40 mouse cellular contexts compared by ENCODE assay signal in the genomic region with DNA sequence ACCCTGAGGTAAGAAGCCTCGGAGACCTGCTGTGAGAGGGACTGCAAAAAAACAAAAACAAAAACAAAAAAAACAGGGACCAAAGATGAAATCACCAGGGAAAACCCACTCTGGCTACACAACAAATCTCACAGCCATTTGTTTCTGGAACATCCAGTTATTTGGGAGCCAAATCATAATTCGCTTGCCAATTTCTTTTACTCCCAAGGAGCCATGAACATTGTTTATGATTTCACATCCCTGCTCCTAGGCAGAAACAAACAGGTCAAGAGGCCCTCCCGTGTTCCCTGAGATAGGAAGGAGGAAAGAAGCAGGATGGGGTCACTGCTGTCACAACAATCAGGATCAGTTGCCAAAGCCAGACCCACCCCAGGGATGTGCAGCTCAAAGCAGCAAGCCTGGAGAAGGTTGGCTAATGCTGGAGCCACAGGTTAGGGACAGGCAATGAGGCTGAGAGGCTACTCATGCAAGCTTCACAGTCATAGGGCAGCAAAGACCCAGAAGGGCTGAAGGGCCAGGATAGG. TPM values are rescaled to one million over a fixed set of nuclear protein-coding genes. Genes with fewer than 3 reads are reported as not detected.
A peak's percentile ranks its signal among the peaks of the same experiment; 100 is the strongest.
DNase-seq lines count a peak whose midpoint lies in the region; ATAC-seq and TF ChIP-seq lines count a peak whose summit lies in the region.
"Had no signal": no experiment of that assay in that cellular context is flagged by ENCODE, and none has a peak within 500 bp of the region (broad histone marks: within the 10 kb centered on the region; RNA-seq: fewer than 3 reads in every experiment).

No protein-coding gene starts in this region.

- no peaks in the 10 kb centered on the region for H3K27me3 ChIP-seq in stomach, postnatal 0 days (ENCODE audit: control insufficient read depth, insufficient read depth, low read length)
- H3K27me3 ChIP-seq: embryonic facial prominence, embryonic 15.5 days; forebrain, embryonic 12.5 days; hindbrain, embryonic 15.5 days; kidney, embryonic 15.5 days; limb, embryonic 13.5 days; midbrain, embryonic 13.5 days; neural tube, embryonic 13.5 days; Patski had no signal

- DNase-seq in heart, adult 11 months: peak; percentile 95
- DNase-seq in heart, postnatal 25 days (ENCODE audit: low spot score): no peak
- peak in 1 of 2 experiments; percentile 32 for DNase-seq in layer of hippocampus, adult 2 months (ENCODE audit: low spot score in 2 of 2)
- no peak for DNase-seq in layer of hippocampus, postnatal 10 days (ENCODE audit: low spot score in 2 of 2)
- DNase-seq in brain, adult 2 months (ENCODE audit: low read depth, low spot score): peak; percentile 23
- no peak for DNase-seq in stomach, postnatal 0 days (ENCODE audit: low spot score)
- no peak for DNase-seq in yolk sac, embryonic 10.5 days (ENCODE audit: low spot score)
- DNase-seq: adrenal gland, postnatal 14 days; cerebellum, adult 2 months; cerebellum, postnatal 25 days; forebrain, postnatal 0 days; gastrocnemius, postnatal 10 days; kidney, adult 11 months; kidney, postnatal 25 days; lung, postnatal 4 days; right cerebral cortex, adult 18-20 months; thymus, postnatal 14 days had no signal

- no peak overlapping the region for H3K4me3 ChIP-seq in layer of hippocampus, adult 2 months
- no peak overlapping the region for H3K4me3 ChIP-seq in stomach, postnatal 0 days (ENCODE audit: low read depth, low read length)
- H3K4me3 ChIP-seq: embryonic facial prominence, embryonic 10.5 days; embryonic facial prominence, embryonic 15.5 days; forebrain, embryonic 12.5 days; hindbrain, embryonic 10.5 days; hindbrain, embryonic 15.5 days; kidney, embryonic 15.5 days; limb, embryonic 13.5 days; megakaryocyte, embryonic 14.5 days; midbrain, embryonic 13.5 days; neural tube, embryonic 13.5 days had no signal

- ATAC-seq in stomach, postnatal 0 days (ENCODE audit: low FRiP score, low TSS enrichment): no peak
- ATAC-seq: forebrain, postnatal 0 days; inflammation-experienced regulatory T-cells, adult 6 months; midbrain, embryonic 13.5 days; Patski had no signal

- intact Hi-C loops in heart, postnatal 25 days (cut with DNase I): loop anchor here (5.0 kb wide), 1 partner anchor 49 kb away; no protein-coding TSS in a partner anchor

- peak overlapping the region; percentile 51; the same call in 1 of the 2 replicates for H3K27ac ChIP-seq in layer of hippocampus, adult 2 months
- peak overlapping the region; percentile 30; the same call in 1 of the 2 replicates for H3K27ac ChIP-seq in stomach, postnatal 0 days (replicated peaks)
- H3K27ac ChIP-seq: embryonic facial prominence, embryonic 10.5 days; embryonic facial prominence, embryonic 15.5 days; forebrain, embryonic 12.5 days; hindbrain, embryonic 10.5 days; hindbrain, embryonic 15.5 days; kidney, embryonic 15.5 days; limb, embryonic 13.5 days; midbrain, embryonic 13.5 days; neural tube, embryonic 13.5 days had no signal

- no peak overlapping the region for H3K9ac ChIP-seq in stomach, postnatal 0 days (ENCODE audit: low read length)
- H3K9ac ChIP-seq: embryonic facial prominence, embryonic 15.5 days; forebrain, embryonic 12.5 days; forebrain, postnatal 0 days; hindbrain, embryonic 15.5 days; kidney, embryonic 15.5 days; limb, embryonic 13.5 days; midbrain, embryonic 13.5 days; neural tube, embryonic 13.5 days had no signal

- peaks cover 7% of the 10 kb centered on the region for H3K4me1 ChIP-seq in stomach, postnatal 0 days (replicated peaks; ENCODE audit: control insufficient read depth, insufficient read depth)
- H3K4me1 ChIP-seq: megakaryocyte, embryonic 14.5 days had no signal

- WGBS in stomach, postnatal 0 days: 61% methylated on average over 3 of the region's 3 CpGs

- no peak for TF ChIP-seq EP300 in stomach, postnatal 0 days (optimal IDR thresholded peaks at IDR 0.05)

- H3K9me3 ChIP-seq in stomach, postnatal 0 days (ENCODE audit: control insufficient read depth, low read length): no peaks in the 10 kb centered on the region
- H3K9me3 ChIP-seq: embryonic facial prominence, embryonic 10.5 days; embryonic facial prominence, embryonic 15.5 days; forebrain, embryonic 12.5 days; hindbrain, embryonic 10.5 days; hindbrain, embryonic 15.5 days; kidney, embryonic 15.5 days; limb, embryonic 13.5 days; megakaryocyte, embryonic 14.5 days; midbrain, embryonic 13.5 days; neural tube, embryonic 13.5 days had no signal

- TF ChIP-seq CTCF in layer of hippocampus, adult 2 months (conservative IDR thresholded peaks at IDR 0.05): no peak
- TF ChIP-seq CTCF in stomach, postnatal 0 days (IDR thresholded peaks at IDR 0.05; ENCODE audit: low read depth): no peak

- no peak overlapping the region for H3K4me2 ChIP-seq in stomach, postnatal 0 days (replicated peaks; ENCODE audit: low read depth)
- H3K4me2 ChIP-seq: embryonic facial prominence, embryonic 15.5 days; forebrain, embryonic 12.5 days; hindbrain, embryonic 15.5 days; kidney, embryonic 15.5 days; limb, embryonic 13.5 days; liver, embryonic 11.5 days; midbrain, embryonic 13.5 days; neural tube, embryonic 13.5 days had no signal

- 0 out of 2 replicates have a peak, but pooled peaks cover 2% of the 10 kb centered on the region for H3K36me3 ChIP-seq in stomach, postnatal 0 days (ENCODE audit: control insufficient read depth, insufficient read depth, low read length)
- H3K36me3 ChIP-seq: embryonic facial prominence, embryonic 10.5 days; embryonic facial prominence, embryonic 15.5 days; forebrain, embryonic 12.5 days; hindbrain, embryonic 10.5 days; kidney, embryonic 15.5 days; limb, embryonic 13.5 days; midbrain, embryonic 13.5 days had no signal

RNA-seq across cellular contexts. Expression of gene Olfr412, which starts 51.6 kb away (rescaled TPM):
- total RNA-seq in heart, postnatal 25 days (2021): not detected
- not detected for total RNA-seq in layer of hippocampus, adult 2 months (2021)
- total RNA-seq in layer of hippocampus, postnatal 10 days (2021): not detected
- polyA plus RNA-seq in stomach, postnatal 0 days (2015; fragmentation: Nextera tagmentation; extraction: Ambion mirVana): not detected in 2 replicates
- total RNA-seq: adrenal gland, postnatal 14 days; forebrain, postnatal 0 days; gastrocnemius, postnatal 10 days; granulocyte monocyte progenitor cell, adult 5-6 weeks; layer of hippocampus, adult 18-20 months; layer of hippocampus, postnatal 25 days; left cerebral cortex, adult 8-10 months; left cerebral cortex, postnatal 36 days; MEL had no signal
- polyA plus RNA-seq: cerebellum, adult 2 months; embryonic facial prominence, embryonic 10.5 days; embryonic facial prominence, embryonic 15.5 days; forebrain, embryonic 12.5 days; forebrain, postnatal 0 days; heart, embryonic 16.5 days; hindbrain, embryonic 10.5 days; hindbrain, embryonic 15.5 days; inflammation-experienced regulatory T-cells, adult 6 months; kidney, embryonic 15.5 days; limb, embryonic 13.5 days; liver, embryonic 11.5 days; liver, embryonic 16.5 days; lung, embryonic 16.5 days; midbrain, embryonic 13.5 days; neural tube, embryonic 13.5 days; Patski; testis, adult 2 months had no signal

Comparison
In these comparisons a context has a peak if more than half of its experiments do, and no peak if none do; other contexts are left out.
1. DNase-seq: peak in heart, adult 11 months (single experiment) and brain, adult 2 months (single experiment); none in heart, postnatal 25 days (single experiment), layer of hippocampus, postnatal 10 days (0 of 2), stomach, postnatal 0 days (single experiment) and yolk sac, embryonic 10.5 days (single experiment).